Mouse (Mus musculus): ENCODE results near the gene Tmem117.

The Tmem117 gene

GRCm38 (mm10) chr15:94769227-94769626 lies 140.2 kb downstream of the Tmem117 start:
- in situ Hi-C loops (cut with MseI, MboI), result loop anchor here in 1 of 2 experiments (25.0 kb wide), 1 partner anchor 793 kb away; no protein-coding TSS in a partner anchor

GRCm38 (mm10) chr15:94770832-94771578 lies 142.0 kb downstream of the Tmem117 start:
- in situ Hi-C loops (cut with MseI, MboI), result loop anchor here in 1 of 2 experiments (25.0 kb wide), 1 partner anchor 791 kb away; no protein-coding TSS in a partner anchor

GRCm38 (mm10) chr15:94771691-94772090 lies 142.7 kb downstream of the Tmem117 start:
- in situ Hi-C loops (cut with MseI, MboI), result loop anchor here in 1 of 2 experiments (25.0 kb wide), 1 partner anchor 791 kb away; no protein-coding TSS in a partner anchor

- in situ Hi-C loops (cut with MseI, MboI), result no loop called here
Observed at GRCm38 (mm10) chr15:94776119-94777069, 147.4 kb downstream of the Tmem117 start.

- in situ Hi-C loops (cut with MseI, MboI), result no loop called here
Observed at GRCm38 (mm10) chr15:94781556-94781955, 152.5 kb downstream of the Tmem117 start.

- in situ Hi-C loops (cut with MseI, MboI), result no loop called here
Observed at GRCm38 (mm10) chr15:94793455-94793854, 164.4 kb downstream of the Tmem117 start.

GRCm38 (mm10) chr15:94795484-94795883 lies 166.5 kb downstream of the Tmem117 start:
- in situ Hi-C loops (cut with MseI, MboI), result no loop called here

- in situ Hi-C loops (cut with MseI, MboI), result no loop called here
Observed at GRCm38 (mm10) chr15:94798236-94798635, 169.2 kb downstream of the Tmem117 start.

- in situ Hi-C loops (cut with MseI, MboI), result no loop called here
Observed at GRCm38 (mm10) chr15:94801462-94801861, 172.4 kb downstream of the Tmem117 start.

- in situ Hi-C loops (cut with MseI, MboI), result no loop called here
Observed at GRCm38 (mm10) chr15:94802820-94803219, 173.8 kb downstream of the Tmem117 start.

GRCm38 (mm10) chr15:94803624-94804342 lies 174.8 kb downstream of the Tmem117 start:
- in situ Hi-C loops (cut with MseI, MboI), result no loop called here

GRCm38 (mm10) chr15:94806005-94806404 lies 177.0 kb downstream of the Tmem117 start:
- in situ Hi-C loops (cut with MseI, MboI), result no loop called here

- in situ Hi-C loops (cut with MseI, MboI), result no loop called here
Observed at GRCm38 (mm10) chr15:94811550-94811949, 182.5 kb downstream of the Tmem117 start.

- in situ Hi-C loops (cut with MseI, MboI), result no loop called here
Observed at GRCm38 (mm10) chr15:94814213-94815100, 185.4 kb downstream of the Tmem117 start.

- in situ Hi-C loops (cut with MseI, MboI), result no loop called here
Observed at GRCm38 (mm10) chr15:94835634-94836033, 206.6 kb downstream of the Tmem117 start.

- in situ Hi-C loops (cut with MseI, MboI), result no loop called here
Observed at GRCm38 (mm10) chr15:94838646-94839045, 209.6 kb downstream of the Tmem117 start.

- in situ Hi-C loops (cut with MseI, MboI), result no loop called here
Observed at GRCm38 (mm10) chr15:94847501-94847900, 218.5 kb downstream of the Tmem117 start.

- in situ Hi-C loops (cut with MseI, MboI), result no loop called here
Observed at GRCm38 (mm10) chr15:94859641-94860040, 230.6 kb downstream of the Tmem117 start.

- in situ Hi-C loops (cut with MseI, MboI), result no loop called here
Observed at GRCm38 (mm10) chr15:94861173-94861572, 232.1 kb downstream of the Tmem117 start.

GRCm38 (mm10) chr15:94864134-94864533 lies 235.1 kb downstream of the Tmem117 start:
- in situ Hi-C loops (cut with MseI, MboI), result no loop called here

- in situ Hi-C loops (cut with MseI, MboI), result no loop called here
Observed at GRCm38 (mm10) chr15:94868372-94868771, 239.3 kb downstream of the Tmem117 start.

All from mouse trophoblast stem cell (cell line).